Mouse (Mus musculus) splenic B cell, adult 2 months (primary cell): ENCODE results near the gene Tbc1d10a.

Experiments used
- DNase-seq: peaks from one replicate; pipeline ENCODE4 v3.0.0-alpha.2; 2011; ENCODE audit warnings: low read depth, low spot score
- H3K27me3 ChIP-seq: 2 replicates; pipeline ENCODE4 v1.6.1; 2012; ENCODE audit warnings: mild to moderate bottlenecking, low read length, moderate library complexity, mixed read lengths; ENCODE audit not compliant: control insufficient read depth, poor library complexity, insufficient read depth, severe bottlenecking
- H3K36me3 ChIP-seq: 2 replicates; pipeline ENCODE4 v1.6.1; 2012; ENCODE audit warnings: mild to moderate bottlenecking, low read length, moderate library complexity, mixed read lengths; ENCODE audit not compliant: control insufficient read depth, poor library complexity, insufficient read depth, severe bottlenecking

Tbc1d10a gene

GRCm38 (mm10) chr11:4250290-4250689 is 63.7 kb downstream of the Tbc1d10a start:
- Histone ChIP-seq H3K36me3 (no peaks in the 10 kb centered on the region), H3K27me3 (no peaks in the 10 kb centered on the region)
- no peak for DNase-seq

GRCm38 (mm10) chr11:4251376-4251775 is 64.8 kb downstream of the Tbc1d10a start:
- Histone ChIP-seq H3K27me3 (no peaks in the 10 kb centered on the region), H3K36me3 (no peaks in the 10 kb centered on the region)
- DNase-seq, result no peak

GRCm38 (mm10) chr11:4252886-4253285 is 66.3 kb downstream of the Tbc1d10a start:
- no peaks in the 10 kb centered on the region for H3K27me3 ChIP-seq
- DNase-seq, result no peak
- H3K36me3 ChIP-seq, result no peaks in the 10 kb centered on the region

GRCm38 (mm10) chr11:4256846-4257607 is 70.4 kb downstream of the Tbc1d10a start, which contains the start of gene Lif:
TSS of gene Lif (plus strand) at chr11:4257557.
- H3K27me3 ChIP-seq, result no peaks in the 10 kb centered on the region
- no peak for DNase-seq
- no peaks in the 10 kb centered on the region for H3K36me3 ChIP-seq

GRCm38 (mm10) chr11:4257756-4258155 is 71.2 kb downstream of the Tbc1d10a start:
- no peaks in the 10 kb centered on the region for H3K27me3 ChIP-seq
- no peaks in the 10 kb centered on the region for H3K36me3 ChIP-seq
- no peak for DNase-seq

GRCm38 (mm10) chr11:4258657-4259082 is 72.1 kb downstream of the Tbc1d10a start:
- H3K27me3 ChIP-seq, result no peaks in the 10 kb centered on the region
- peak; percentile 91 for DNase-seq
- H3K36me3 ChIP-seq, result no peaks in the 10 kb centered on the region

GRCm38 (mm10) chr11:4260463-4261187 is 74.0 kb downstream of the Tbc1d10a start:
- DNase-seq, result peak; percentile 23
- Histone ChIP-seq H3K36me3 (no peaks in the 10 kb centered on the region), H3K27me3 (no peaks in the 10 kb centered on the region)

- DNase-seq, result peak; percentile 70
- Histone ChIP-seq H3K36me3 (no peaks in the 10 kb centered on the region), H3K27me3 (no peaks in the 10 kb centered on the region; the same call in 1 of the 2 replicates)
Observed at GRCm38 (mm10) chr11:4261188-4261494, 74.6 kb downstream of the Tbc1d10a start.

GRCm38 (mm10) chr11:4261969-4262368 is 75.4 kb downstream of the Tbc1d10a start:
- H3K27me3 ChIP-seq, result no peaks in the 10 kb centered on the region; the same call in 1 of the 2 replicates
- peak; percentile 31 for DNase-seq
- H3K36me3 ChIP-seq, result no peaks in the 10 kb centered on the region

- peak; percentile 26 for DNase-seq
- H3K36me3 ChIP-seq, result no peaks in the 10 kb centered on the region
- H3K27me3 ChIP-seq, result no peaks in the 10 kb centered on the region; the same call in 1 of the 2 replicates
Observed at GRCm38 (mm10) chr11:4262847-4263246, 76.3 kb downstream of the Tbc1d10a start.

- DNase-seq, result no peak
- Histone ChIP-seq H3K36me3 (no peaks in the 10 kb centered on the region), H3K27me3 (no peaks in the 10 kb centered on the region; the same call in 1 of the 2 replicates)
Observed at GRCm38 (mm10) chr11:4263296-4263695, 76.7 kb downstream of the Tbc1d10a start.

GRCm38 (mm10) chr11:4264066-4264465 is 77.5 kb downstream of the Tbc1d10a start:
- no peak for DNase-seq
- Histone ChIP-seq H3K27me3 (no peaks in the 10 kb centered on the region; the same call in 1 of the 2 replicates), H3K36me3 (no peaks in the 10 kb centered on the region)
